Mouse (Mus musculus) Patski (cell line): ENCODE measurements around the gene Zpbp2. TPM values are rescaled to one million over a fixed set of nuclear protein-coding genes. Genes with fewer than 3 reads are reported as not detected.
A peak's percentile ranks its signal among the peaks of the same experiment; 100 is the strongest.
"Not testable (repeated sequence)": the region's sequence is repeated elsewhere in the genome, so short reads cannot be mapped to it uniquely, and the experiment has no call there.

ENCODE experiments used
- ATAC-seq: fragments of 100-300 bp; one replicate; pipeline ENCODE4 v1.8.0; 2021
- CTCF ChIA-PET: fragments of 350-600 bp; sonication (Branson Sonifier 250); formaldehyde crosslinking; loops from one replicate; lab custom pipeline; 2022; ENCODE audit warnings: inconsistent platforms; lab: Charles Lee
- POLR2A ChIA-PET: fragments of 350-600 bp; sonication (Branson Sonifier 250); formaldehyde crosslinking; loops from one replicate; lab custom pipeline; 2022; ENCODE audit warnings: antibody characterized with exemption, inconsistent platforms; lab: Charles Lee
- DNase-seq: peaks from one replicate; pipeline ENCODE4 v3.0.0-alpha.2; 2011; ENCODE audit warnings: low read depth, low spot score
- H3K27me3 ChIP-seq: fragments of 371-371 bp; one replicate; pipeline ENCODE4 v1.5.1; 2021
- CTCF ChIP-seq: fragments of 100-300 bp; IDR thresholded peaks from one replicate; pipeline ENCODE4 v1.5.1; 2021
- in situ Hi-C: fragments of 300-500 bp; cut with MboI; formaldehyde crosslinking; loops from 3 replicates; pipeline ENCODE4 v1.11.1; 2018; ENCODE audit warnings: low pct_unique_long_range_greater_than_20kb, mixed read lengths
- polyA plus RNA-seq: library from polyadenylated mRNA; unstranded; gene quantifications from one replicate; pipeline ENCODE4 v1.2.3, GENCODE M21; 2021

Gene Zpbp2
- polyA plus RNA-seq, 1 experiment from 2014 or later: 0.98 TPM

DNA sequence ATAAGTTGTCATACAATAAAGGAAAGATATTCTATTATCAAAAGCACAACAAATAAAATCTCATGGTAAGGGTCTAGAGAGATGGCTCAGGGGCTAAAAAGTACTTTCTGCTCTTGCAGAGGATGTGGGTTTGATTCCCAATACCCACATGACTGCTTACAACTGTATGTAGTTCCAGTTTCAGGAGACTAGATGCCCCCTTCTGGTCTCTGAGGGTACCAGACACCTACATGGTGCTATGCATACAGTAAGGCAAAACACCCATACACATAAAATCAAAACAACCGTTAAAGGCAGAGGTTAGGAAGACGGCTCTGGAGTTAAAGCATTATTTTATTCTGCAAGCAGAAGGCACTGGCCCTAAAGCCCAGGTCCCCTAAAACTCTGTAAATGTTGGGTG lies 53.1 kb downstream of the Zpbp2 start:
- no peak for DNase-seq
- ChIA-PET CTCF (no interaction called here), POLR2A (no interaction called here)
- peaks cover 31% of the 10 kb centered on the region for H3K27me3 ChIP-seq
- in situ Hi-C loops: loop anchor here (5.0 kb wide), 1 partner anchor 33 kb away; no protein-coding TSS in a partner anchor
- ATAC-seq: no peak
- peak; percentile 36 for TF ChIP-seq CTCF

GRCm38 (mm10) chr11:98604911-98605310 lies 54.0 kb downstream of the Zpbp2 start:
- H3K27me3 ChIP-seq: peaks cover 29% of the 10 kb centered on the region
- ATAC-seq, DNase-seq, POLR2A ChIA-PET: not testable (repeated sequence)
- in situ Hi-C loops: loop anchor here (5.0 kb wide), 2 partner anchors 32 to 57 kb away; partner anchors contain the start of gene Gsdma
- CTCF ChIA-PET: interaction anchor here (1.6 kb wide), 1 partner anchor 77 kb away, joined by 5 read pairs; the partner anchor contains the start of gene Psmd3

DNA sequence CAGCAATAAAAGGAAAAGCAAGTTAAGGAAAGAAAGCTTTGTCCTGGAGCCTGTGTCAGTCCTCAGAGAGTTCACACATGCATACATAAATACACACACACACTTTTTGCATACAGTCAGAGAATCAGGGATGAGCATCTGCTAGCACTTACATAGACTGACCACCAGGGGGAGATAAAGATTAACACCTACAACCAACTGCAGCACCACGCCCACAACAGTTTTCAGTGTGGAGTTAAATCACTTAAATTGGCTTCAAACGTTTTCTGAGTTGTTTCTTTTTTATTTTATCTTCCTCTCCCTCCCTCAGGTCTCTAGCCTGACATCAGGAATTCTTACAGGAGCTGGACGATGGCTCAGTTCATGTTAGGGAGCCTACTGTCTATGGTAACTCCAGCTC lies 55.9 kb downstream of the Zpbp2 start:
- CTCF ChIA-PET: interaction anchor here (0.9 to 1.6 kb wide), 5 partner anchors 10 to 81 kb away, joined by 3 to 6 read pairs (median 4); partner anchors contain the start of gene Psmd3
- H3K27me3 ChIP-seq: peaks cover 28% of the 10 kb centered on the region
- no peak for DNase-seq
- POLR2A ChIA-PET: no interaction called here
- in situ Hi-C loops: loop anchor here (5.0 kb wide), 1 partner anchor 56 kb away; the partner anchor contains the start of gene Gsdma
- peak; percentile 70 for TF ChIP-seq CTCF
- no peak for ATAC-seq

Other genes starting within 250 kb of the Zpbp2 start
- gene Neurod2, start 221.4 kb upstream of the Zpbp2 start, polyA plus RNA-seq: not detected
- 19.2 TPM for gene Ppp1r1b, start 202.7 kb upstream of the Zpbp2 start, polyA plus RNA-seq
- 46.3 TPM for gene Stard3, start 192.7 kb upstream of the Zpbp2 start, polyA plus RNA-seq
- gene Tcap, start 167.3 kb upstream of the Zpbp2 start, polyA plus RNA-seq: not detected
- gene Pnmt, start 164.6 kb upstream of the Zpbp2 start, polyA plus RNA-seq: not detected
- gene Pgap3, start 150.6 kb upstream of the Zpbp2 start, polyA plus RNA-seq: 9.9 TPM
- gene Erbb2, start 138.6 kb upstream of the Zpbp2 start, polyA plus RNA-seq: 33.4 TPM
- gene Mien1, start 112.1 kb upstream of the Zpbp2 start, polyA plus RNA-seq: 100 TPM
- gene Grb7, start 104.7 kb upstream of the Zpbp2 start, polyA plus RNA-seq: 1.7 TPM
- gene Ikzf3, start 5.1 kb upstream of the Zpbp2 start, polyA plus RNA-seq: not detected
- gene Ormdl3, start 36.3 kb downstream of the Zpbp2 start, polyA plus RNA-seq: 94.8 TPM
- not detected for gene Lrrc3c, start 47.2 kb downstream of the Zpbp2 start, polyA plus RNA-seq
- 16.4 TPM for gene Gm12355, start 74.6 kb downstream of the Zpbp2 start, polyA plus RNA-seq
- gene Gsdma3, start 75.3 kb downstream of the Zpbp2 start, polyA plus RNA-seq: not detected
- not detected for gene Gsdma2, start 95.7 kb downstream of the Zpbp2 start, polyA plus RNA-seq
- gene Gsdma, start 113.3 kb downstream of the Zpbp2 start, polyA plus RNA-seq: 0.06 TPM
- 161 TPM for gene Psmd3, start 131.5 kb downstream of the Zpbp2 start, polyA plus RNA-seq
- 0.62 TPM for gene Csf3, start 150.2 kb downstream of the Zpbp2 start, polyA plus RNA-seq
- 47.2 TPM for gene Med24, start 178.3 kb downstream of the Zpbp2 start, polyA plus RNA-seq
- 44.7 TPM for gene Thra, start 189.5 kb downstream of the Zpbp2 start, polyA plus RNA-seq
- gene Nr1d1, start 224.2 kb downstream of the Zpbp2 start, polyA plus RNA-seq: 37.2 TPM
- 69.9 TPM for gene Msl1, start 244.4 kb downstream of the Zpbp2 start, polyA plus RNA-seq